Mouse (Mus musculus): ENCODE results near the gene Stum. TPM values are rescaled to one million over a fixed set of nuclear protein-coding genes. Genes with fewer than 3 reads are reported as not detected.

The Stum gene
- total RNA-seq, 1 experiment from 2014 or later, result 0.12 TPM

DNA sequence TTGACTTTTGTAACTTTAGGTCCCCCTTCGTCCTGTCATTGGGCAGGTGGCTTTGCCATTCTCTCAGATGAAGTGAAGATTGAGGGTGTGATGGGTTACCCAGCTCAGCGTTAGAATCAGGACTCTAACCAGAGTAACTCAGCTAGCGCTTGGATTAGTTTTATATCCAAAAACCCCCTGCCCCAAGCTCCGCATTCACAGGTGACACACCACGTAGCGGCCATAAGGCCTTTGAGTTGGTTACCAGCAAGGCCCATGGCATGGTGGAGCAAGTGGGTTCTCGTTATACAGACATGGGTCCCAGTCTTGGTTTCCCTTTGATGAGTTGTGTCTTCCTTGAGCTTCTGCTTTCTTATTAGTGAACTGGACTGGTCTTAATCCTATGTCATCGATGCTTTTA is 99.4 kb downstream of the Stum start:
- no peak for DNase-seq

Other genes with a start within 250 kb of the Stum start
- 31.0 and 35.5 TPM in 2 replicates for gene Psen2, start 220.1 kb downstream of the Stum start, total RNA-seq (2021)
- gene Itpkb, start 153.0 kb downstream of the Stum start, total RNA-seq (2021), result 57.7 and 71.2 TPM in 2 replicates
- gene Parp1, start 85.4 kb upstream of the Stum start, total RNA-seq (2021), result 92.2 and 114 TPM in 2 replicates
- gene Lin9, start 157.6 kb upstream of the Stum start, total RNA-seq (2021), result 7.5 and 9.3 TPM in 2 replicates
- gene Mixl1, start 213.5 kb upstream of the Stum start, total RNA-seq (2021), result not detected in 2 replicates
- gene Acbd3, start 242.5 kb upstream of the Stum start, total RNA-seq (2021), result 45.5 and 48.8 TPM in 2 replicates